Mouse (Mus musculus) stomach, embryonic 16.5 days (tissue): ENCODE data around the gene Fam69b. TPM values are rescaled to one million over a fixed set of nuclear protein-coding genes. Genes with fewer than 3 reads are reported as not detected.

Experiments used
- ATAC-seq: fragments of 200-750 bp; cut with Nextera tagmentation; 2 replicates; pipeline ENCODE4 v1.8.0; 2017; ENCODE audit warnings: moderate number of reproducible peaks, moderate TSS enrichment; ENCODE audit not compliant: insufficient read depth, low FRiP score
- H3K27ac ChIP-seq: fragments of 300-500 bp; sonication (generic); 2 replicates; pipeline ENCODE4 v1.5.1; 2014; ENCODE audit warnings: low read length
- H3K27me3 ChIP-seq: fragments of 300-500 bp; sonication (generic); 2 replicates; pipeline ENCODE4 v1.6.1; 2014; ENCODE audit warnings: low read length, control low read depth, mixed read lengths; ENCODE audit not compliant: control insufficient read depth, insufficient read depth
- H3K36me3 ChIP-seq: fragments of 300-500 bp; sonication (generic); 2 replicates; pipeline ENCODE4 v1.6.1; 2014; ENCODE audit warnings: low read length; ENCODE audit not compliant: control insufficient read depth, insufficient read depth
- H3K4me1 ChIP-seq: fragments of 300-500 bp; sonication (generic); 2 replicates; pipeline ENCODE4 v1.6.1; 2014; ENCODE audit warnings: low read length, control low read depth, mixed read lengths; ENCODE audit not compliant: control insufficient read depth, insufficient read depth
- H3K4me2 ChIP-seq: fragments of 300-500 bp; sonication (generic); 2 replicates; pipeline ENCODE4 v1.6.1; 2014; ENCODE audit warnings: low read depth, low read length, mixed read lengths
- H3K4me3 ChIP-seq: fragments of 300-500 bp; sonication (generic); replicated peaks from 2 replicates; pipeline ENCODE4 v1.5.1; 2014; ENCODE audit warnings: mild to moderate bottlenecking, low read length
- H3K9ac ChIP-seq: fragments of 300-500 bp; sonication (generic); 2 replicates; pipeline ENCODE4 v1.6.1; 2014; ENCODE audit warnings: low read length
- H3K9me3 ChIP-seq: fragments of 300-500 bp; sonication (generic); replicated peaks from 2 replicates; pipeline ENCODE4 v1.6.1; 2016; ENCODE audit warnings: low read length, control low read depth; ENCODE audit not compliant: control insufficient read depth
- WGBS: fragments of 180-500 bp; shearing (Covaris S2); extraction: QIAGEN DNeasy Blood & Tissue Kit; methylation state at CpG from one replicate; pipeline ENCODE4 v1.1.7; 2014; 5-methylcytosine and 5-hydroxymethylcytosine counted together
- polyA plus RNA-seq: library from polyadenylated mRNA; unstranded; fragments of >200 nt; fragmentation: Nextera tagmentation; extraction: Ambion mirVana; gene quantifications from 2 replicates; pipeline ENCODE4 v1.2.1, GENCODE M21; 2015

Gene Fam69b
- polyA plus RNA-seq, 1 experiment from 2014 or later, result 27.3 TPM

DNA sequence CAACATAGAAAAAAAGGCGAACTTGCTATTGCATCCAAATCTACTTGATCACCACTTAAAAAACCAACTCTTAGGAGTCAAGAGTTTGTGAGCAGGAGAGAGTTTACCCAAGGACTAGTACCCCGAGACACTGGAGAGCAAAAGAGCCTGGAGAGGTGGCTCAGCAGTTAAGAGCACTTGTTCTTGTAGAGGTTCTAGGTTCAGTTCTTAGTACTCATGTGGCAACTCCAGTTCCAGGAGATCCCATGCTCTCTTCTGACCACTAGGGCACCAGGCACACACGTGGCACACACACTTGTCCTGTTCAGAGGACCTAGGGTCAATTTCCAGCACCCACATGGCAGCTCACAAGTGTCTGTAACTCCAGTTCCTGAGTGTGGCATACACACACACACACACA, 2.2 kb upstream of the Fam69b start:
- Histone ChIP-seq H3K9ac (no peak overlapping the region), H3K4me2 (no peak overlapping the region), H3K36me3 (no peaks in the 10 kb centered on the region), H3K27ac (no peak overlapping the region), H3K4me1 (peaks cover 19% of the 10 kb centered on the region; the same call in 1 of the 2 replicates), H3K4me3 (no peak overlapping the region), H3K9me3 (no peaks in the 10 kb centered on the region), H3K27me3 (no peaks in the 10 kb centered on the region)
- no peak for ATAC-seq
- 70% methylated on average over 3 of the region's 3 CpGs for WGBS

DNA sequence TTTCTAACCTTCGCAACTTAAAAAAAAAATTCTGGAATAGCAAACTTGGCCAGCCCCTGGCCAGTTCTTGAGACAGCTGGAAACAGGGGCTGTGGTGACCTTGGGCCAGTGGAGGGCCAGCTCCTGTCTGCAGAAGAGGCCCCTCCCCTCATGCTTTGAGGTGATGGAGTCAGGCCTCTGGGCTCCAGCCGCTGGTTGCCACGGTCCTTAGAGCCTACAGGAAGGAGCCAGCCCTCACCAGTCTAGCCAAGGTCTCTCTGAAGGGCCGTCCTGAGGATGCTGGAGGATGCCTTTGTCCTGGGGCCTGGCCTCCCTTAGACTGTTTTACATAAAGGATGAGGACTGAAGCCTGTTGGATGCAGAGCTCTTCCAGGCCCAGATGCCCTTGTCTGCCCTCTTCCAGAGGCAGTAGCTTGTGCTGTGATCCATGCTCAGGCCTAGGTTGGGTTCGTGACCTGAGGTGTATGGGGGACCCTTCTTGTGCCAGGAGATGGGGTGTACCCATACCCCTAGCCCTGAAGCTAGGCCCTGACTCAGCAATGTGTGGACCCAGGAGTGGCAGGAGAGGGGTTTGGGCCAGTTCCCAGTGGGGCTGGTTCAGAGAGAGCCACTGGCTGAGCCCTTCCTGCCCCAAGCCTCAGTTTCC, 658 bp downstream of the Fam69b start:
- H3K27ac ChIP-seq, result 0 out of 2 replicates have a peak overlapping the region, but pooled peaks have one; percentile 4
- WGBS, result 25% methylated on average over 5 of the region's 5 CpGs

DNA sequence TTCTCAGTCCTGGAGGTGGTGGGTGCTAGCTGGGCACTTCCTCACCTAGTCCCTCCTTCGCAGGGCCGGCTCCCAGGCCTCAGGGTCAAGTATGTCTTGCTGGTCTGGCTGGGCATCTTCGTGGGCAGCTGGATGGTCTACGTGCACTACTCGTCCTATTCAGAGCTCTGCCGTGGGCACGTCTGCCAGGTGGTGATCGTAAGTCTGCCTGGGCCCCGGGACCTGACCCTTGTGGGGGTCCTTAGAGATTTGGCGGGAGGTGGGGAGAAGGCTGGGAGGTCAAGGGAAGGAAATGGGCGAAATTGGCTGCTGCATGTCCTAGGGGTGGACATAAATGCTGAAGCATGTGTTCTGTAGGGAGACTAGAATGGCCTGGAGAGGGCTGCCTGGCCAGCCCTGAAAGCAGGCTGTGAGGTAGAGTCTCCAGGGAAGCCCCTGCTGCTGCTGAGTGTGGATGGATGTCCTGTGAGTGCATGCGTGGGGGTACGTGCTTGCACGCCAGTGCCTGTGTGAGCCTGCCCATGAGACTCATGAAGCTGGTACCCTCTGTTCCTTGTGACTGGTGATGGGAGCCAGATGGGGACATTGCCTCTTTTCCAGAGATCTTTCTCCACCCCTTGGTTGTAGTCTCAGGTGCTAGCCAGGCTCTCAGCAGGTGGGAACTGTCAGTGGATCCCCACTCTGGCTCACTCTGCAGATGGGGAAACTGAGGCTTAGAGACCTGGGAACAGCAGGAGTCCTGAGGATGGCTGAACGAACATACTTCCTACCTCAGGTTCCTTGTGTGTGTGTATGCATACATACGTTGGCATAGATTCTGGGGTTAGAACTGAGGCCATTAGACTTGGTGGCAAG, 4.5 kb downstream of the Fam69b start:
- Histone ChIP-seq H3K9ac (no peak overlapping the region), H3K36me3 (peaks cover 13% of the 10 kb centered on the region), H3K27ac (no peak overlapping the region), H3K4me1 (peaks cover 21% of the 10 kb centered on the region), H3K4me2 (no peak overlapping the region), H3K9me3 (no peaks in the 10 kb centered on the region), H3K27me3 (no peaks in the 10 kb centered on the region), H3K4me3 (no peak overlapping the region)
- 77% methylated on average over 16 of the region's 16 CpGs for WGBS
- no peak for ATAC-seq

More for the DNA sequence above, 658 bp downstream of the Fam69b start:
- peaks cover 19% of the 10 kb centered on the region; the same call in 1 of the 2 replicates for H3K4me1 ChIP-seq
- H3K4me3 ChIP-seq, result peak overlapping the region; percentile 52
- H3K36me3 ChIP-seq, result no peaks in the 10 kb centered on the region
- peak overlapping the region; percentile 83 for H3K4me2 ChIP-seq
- no peaks in the 10 kb centered on the region for H3K9me3 ChIP-seq
- peak overlapping the region; percentile 80 for H3K9ac ChIP-seq
- ATAC-seq, result peak; percentile 9; the same call in 1 of the 2 replicates
- H3K27me3 ChIP-seq, result no peaks in the 10 kb centered on the region

DNA sequence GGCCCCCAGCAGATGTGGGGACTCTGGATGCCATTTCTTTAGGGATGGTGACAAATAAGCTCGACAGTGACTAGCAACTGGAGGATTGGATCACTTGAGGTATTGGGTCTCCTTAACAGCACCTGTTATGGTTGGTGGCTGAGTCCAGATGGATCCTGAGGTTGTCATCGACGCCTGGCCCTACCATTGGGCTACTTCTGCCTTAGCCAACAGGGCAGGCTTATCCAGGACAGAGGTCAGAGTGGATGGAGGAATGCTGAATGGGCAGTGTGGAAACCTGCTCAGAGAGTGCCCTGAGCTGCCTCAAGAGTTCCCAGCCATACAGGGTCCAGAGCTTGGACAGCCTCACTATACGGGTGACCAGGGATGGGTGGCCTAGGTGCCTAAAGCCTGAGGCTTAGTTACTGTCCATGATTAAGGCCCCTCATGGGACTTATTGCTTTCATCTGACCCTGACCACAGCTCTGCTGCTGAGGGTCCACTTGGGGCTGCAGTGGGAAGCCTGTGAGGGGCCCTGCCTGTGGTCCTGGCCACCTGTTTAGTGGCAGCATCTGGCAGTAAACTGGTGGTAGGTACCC, 5.8 kb downstream of the Fam69b start:
- 65% methylated on average over 4 of the region's 4 CpGs for WGBS
- peaks cover 13% of the 10 kb centered on the region for H3K36me3 ChIP-seq
- no peak overlapping the region for H3K4me3 ChIP-seq
- no peak for ATAC-seq
- H3K4me1 ChIP-seq, result peaks cover 28% of the 10 kb centered on the region
- no peaks in the 10 kb centered on the region for H3K9me3 ChIP-seq
- H3K27ac ChIP-seq, result no peak overlapping the region
- H3K4me2 ChIP-seq, result no peak overlapping the region
- no peaks in the 10 kb centered on the region for H3K27me3 ChIP-seq
- H3K9ac ChIP-seq, result no peak overlapping the region

DNA sequence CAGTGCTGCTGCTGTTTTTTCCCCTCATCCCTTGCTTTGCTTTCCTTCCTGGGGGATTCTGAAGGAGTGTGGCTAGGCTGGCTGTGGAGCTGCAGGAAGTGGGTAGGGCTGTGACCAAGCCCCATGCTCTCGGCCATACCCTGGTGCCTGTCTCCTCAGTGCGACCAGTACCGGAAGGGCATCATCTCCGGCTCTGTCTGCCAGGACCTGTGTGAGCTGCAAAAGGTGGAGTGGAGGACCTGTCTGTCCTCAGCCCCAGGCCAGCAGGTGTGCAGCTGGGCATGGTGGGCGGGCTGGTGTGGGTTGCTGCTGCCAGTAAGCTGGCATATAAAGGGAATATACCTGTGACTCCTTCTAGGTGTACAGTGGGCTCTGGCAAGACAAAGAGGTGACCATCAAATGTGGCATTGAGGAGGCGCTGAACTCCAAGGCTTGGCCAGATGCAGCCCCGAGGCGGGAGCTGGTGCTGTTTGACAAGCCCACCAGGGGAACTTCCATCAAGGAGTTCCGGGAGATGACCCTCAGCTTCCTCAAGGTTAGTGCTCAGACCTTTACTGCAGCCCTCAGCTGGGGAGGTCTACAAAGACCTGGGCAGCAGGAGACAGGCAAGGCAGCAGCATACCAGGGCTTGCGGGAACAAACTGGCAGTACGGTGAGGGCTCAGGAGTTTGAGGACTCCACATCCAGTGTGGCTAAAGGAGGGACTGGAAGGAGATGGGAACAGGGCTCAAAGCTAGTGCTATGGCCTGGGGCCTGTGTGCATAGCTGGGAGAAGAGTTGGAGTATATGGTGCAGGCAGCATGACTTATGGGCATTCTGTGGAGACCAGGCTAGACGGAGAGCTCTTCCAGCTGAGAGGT, 6.6 kb downstream of the Fam69b start:
- peaks cover 21% of the 10 kb centered on the region for H3K4me1 ChIP-seq
- no peak overlapping the region for H3K4me3 ChIP-seq
- H3K36me3 ChIP-seq, result peaks cover 13% of the 10 kb centered on the region
- H3K27ac ChIP-seq, result no peak overlapping the region
- 67% methylated on average over 12 of the region's 12 CpGs for WGBS
- ATAC-seq, result no peak
- no peaks in the 10 kb centered on the region for H3K9me3 ChIP-seq
- no peak overlapping the region for H3K4me2 ChIP-seq
- no peaks in the 10 kb centered on the region for H3K27me3 ChIP-seq
- no peak overlapping the region for H3K9ac ChIP-seq

DNA sequence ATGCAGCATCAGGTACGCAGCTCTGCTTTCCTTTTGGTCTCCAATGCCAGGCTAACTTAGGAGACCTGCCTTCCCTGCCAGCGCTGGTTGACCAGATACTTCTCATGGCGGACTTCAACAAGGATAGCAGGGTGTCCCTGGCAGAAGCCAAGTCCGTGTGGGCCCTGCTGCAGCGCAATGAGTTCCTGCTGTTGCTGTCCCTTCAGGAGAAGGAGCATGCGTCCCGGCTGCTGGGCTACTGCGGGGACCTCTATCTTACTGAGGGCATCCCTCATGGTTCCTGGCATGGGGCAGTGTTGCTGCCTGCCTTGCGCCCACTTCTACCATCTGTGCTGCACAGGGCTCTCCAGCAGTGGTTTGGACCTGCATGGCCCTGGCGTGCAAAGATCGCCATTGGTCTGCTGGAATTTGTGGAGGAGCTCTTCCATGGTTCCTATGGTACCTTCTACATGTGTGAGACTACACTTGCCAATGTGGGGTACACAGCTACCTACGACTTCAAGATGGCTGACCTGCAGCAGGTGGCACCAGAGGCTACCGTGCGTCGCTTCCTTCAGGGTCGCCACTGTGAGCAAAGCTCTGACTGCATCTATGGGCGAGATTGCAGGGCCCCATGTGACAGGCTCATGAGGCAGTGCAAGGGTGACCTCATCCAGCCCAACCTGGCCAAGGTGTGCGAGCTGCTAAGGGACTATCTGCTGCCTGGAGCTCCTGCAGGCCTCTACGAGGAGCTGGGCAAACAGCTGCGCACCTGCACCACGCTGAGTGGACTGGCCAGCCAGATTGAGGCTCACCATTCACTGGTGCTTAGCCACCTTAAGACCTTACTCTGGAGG, 7.5 kb downstream of the Fam69b start:
- H3K36me3 ChIP-seq, result peaks cover 13% of the 10 kb centered on the region
- no peaks in the 10 kb centered on the region for H3K27me3 ChIP-seq
- H3K4me2 ChIP-seq, result no peak overlapping the region
- H3K4me1 ChIP-seq, result peaks cover 23% of the 10 kb centered on the region
- WGBS, result 71% methylated on average over 21 of the region's 21 CpGs
- no peaks in the 10 kb centered on the region for H3K9me3 ChIP-seq
- H3K4me3 ChIP-seq, result no peak overlapping the region
- H3K9ac ChIP-seq, result no peak overlapping the region
- H3K27ac ChIP-seq, result no peak overlapping the region; the same call in 1 of the 2 replicates
- no peak for ATAC-seq

DNA sequence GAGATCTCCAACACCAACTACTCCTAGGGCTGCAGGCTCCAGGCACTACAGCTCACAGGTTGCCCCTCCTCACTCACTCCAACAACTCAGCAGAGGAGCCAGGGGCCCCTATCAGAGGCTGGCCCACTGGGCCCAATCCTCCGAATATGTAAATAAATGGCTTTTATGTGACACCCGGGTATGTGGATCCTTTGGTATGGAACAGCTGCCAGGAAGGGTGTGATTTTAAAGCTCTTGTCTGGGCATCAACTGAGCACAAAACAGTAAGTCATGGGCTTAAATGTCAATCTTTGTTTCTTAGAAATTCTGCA, 8.0 kb downstream of the Fam69b start:
- Histone ChIP-seq H3K4me1 (peaks cover 23% of the 10 kb centered on the region), H3K27ac (no peak overlapping the region), H3K9ac (no peak overlapping the region), H3K9me3 (no peaks in the 10 kb centered on the region), H3K27me3 (no peaks in the 10 kb centered on the region), H3K4me2 (no peak overlapping the region), H3K4me3 (no peak overlapping the region), H3K36me3 (peaks cover 13% of the 10 kb centered on the region)
- 19% methylated on average over 2 of the region's 2 CpGs for WGBS
- no peak for ATAC-seq

DNA sequence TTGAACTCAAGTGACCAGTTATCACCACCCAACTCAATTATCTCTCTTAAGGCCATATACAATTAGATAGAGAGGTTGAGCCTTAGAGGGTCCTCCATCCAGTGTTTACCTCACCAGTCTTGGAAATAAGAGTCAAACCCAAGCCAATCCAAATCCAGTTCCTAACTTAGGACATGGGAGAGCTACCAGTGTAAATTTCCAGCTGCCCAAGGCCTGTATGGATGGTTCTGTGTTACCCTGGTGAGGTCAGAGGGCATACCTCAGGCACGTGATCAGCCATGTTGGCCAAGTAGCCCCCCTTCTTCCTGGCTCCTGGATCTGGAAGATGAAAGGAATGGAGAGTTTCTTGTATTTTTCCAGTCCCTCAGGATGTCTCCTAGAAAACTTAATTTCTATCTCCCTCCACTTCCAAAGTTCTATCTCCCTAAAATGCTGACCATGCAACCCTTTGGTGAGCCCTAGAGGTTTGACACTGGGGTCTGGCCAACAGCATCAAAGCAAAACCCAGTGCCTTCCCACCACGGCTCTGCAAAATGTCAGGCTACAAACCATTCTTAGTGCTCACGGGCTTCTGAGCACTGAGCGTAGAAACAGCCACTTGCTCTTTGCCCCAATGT, 9.2 kb downstream of the Fam69b start:
- WGBS, result 78% methylated on average over 4 of the region's 4 CpGs
- Histone ChIP-seq H3K4me2 (no peak overlapping the region), H3K4me3 (no peak overlapping the region), H3K27ac (no peak overlapping the region), H3K9me3 (no peaks in the 10 kb centered on the region), H3K27me3 (no peaks in the 10 kb centered on the region), H3K9ac (no peak overlapping the region), H3K4me1 (peaks cover 23% of the 10 kb centered on the region), H3K36me3 (peaks cover 13% of the 10 kb centered on the region)
- no peak for ATAC-seq
